Mouse (Mus musculus) stomach, embryonic 15.5 days (tissue): ENCODE results near the gene Olfr295. TPM values are rescaled to one million over a fixed set of nuclear protein-coding genes. Genes with fewer than 3 reads are reported as not detected.

Experiments used
- ATAC-seq: fragments of 200-750 bp; cut with Nextera tagmentation; 2 replicates; pipeline ENCODE4 v1.8.0; 2017; ENCODE audit warnings: low read depth, moderate number of reproducible peaks, moderate TSS enrichment; ENCODE audit not compliant: insufficient read depth, low FRiP score
- H3K27ac ChIP-seq: fragments of 300-500 bp; sonication (generic); 2 replicates; pipeline ENCODE4 v1.5.1; 2015; ENCODE audit warnings: mild to moderate bottlenecking, inconsistent platforms
- H3K27me3 ChIP-seq: fragments of 300-500 bp; sonication (generic); replicated peaks from 2 replicates; pipeline ENCODE4 v1.6.1; 2015; ENCODE audit warnings: inconsistent platforms
- H3K36me3 ChIP-seq: fragments of 300-500 bp; sonication (generic); 2 replicates; pipeline ENCODE4 v1.6.1; 2015; ENCODE audit warnings: inconsistent platforms
- H3K4me1 ChIP-seq: fragments of 300-500 bp; sonication (generic); 2 replicates; pipeline ENCODE4 v1.6.1; 2015; ENCODE audit warnings: inconsistent platforms
- H3K4me2 ChIP-seq: fragments of 300-500 bp; sonication (generic); 2 replicates; pipeline ENCODE4 v1.6.1; 2015; ENCODE audit warnings: mild to moderate bottlenecking, inconsistent platforms
- H3K4me3 ChIP-seq: fragments of 300-500 bp; sonication (generic); replicated peaks from 2 replicates; pipeline ENCODE4 v1.5.1; 2015; ENCODE audit warnings: inconsistent platforms
- H3K9ac ChIP-seq: fragments of 300-500 bp; sonication (generic); 2 replicates; pipeline ENCODE4 v1.6.1; 2015; ENCODE audit warnings: inconsistent platforms
- H3K9me3 ChIP-seq: fragments of 300-500 bp; sonication (generic); 2 replicates; pipeline ENCODE4 v1.6.1; 2016; ENCODE audit warnings: inconsistent platforms
- WGBS: fragments of 180-500 bp; shearing (Covaris S2); methylation state at CpG from one replicate; pipeline ENCODE4 v1.1.7; 2015; 5-methylcytosine and 5-hydroxymethylcytosine counted together
- polyA plus RNA-seq: library from polyadenylated mRNA; unstranded; fragments of >200 nt; fragmentation: Nextera tagmentation; extraction: Ambion mirVana; gene quantifications from 2 replicates; pipeline ENCODE4 v1.2.1, GENCODE M21; 2015

Olfr295 gene
- polyA plus RNA-seq = not detected in 2 replicates

DNA sequence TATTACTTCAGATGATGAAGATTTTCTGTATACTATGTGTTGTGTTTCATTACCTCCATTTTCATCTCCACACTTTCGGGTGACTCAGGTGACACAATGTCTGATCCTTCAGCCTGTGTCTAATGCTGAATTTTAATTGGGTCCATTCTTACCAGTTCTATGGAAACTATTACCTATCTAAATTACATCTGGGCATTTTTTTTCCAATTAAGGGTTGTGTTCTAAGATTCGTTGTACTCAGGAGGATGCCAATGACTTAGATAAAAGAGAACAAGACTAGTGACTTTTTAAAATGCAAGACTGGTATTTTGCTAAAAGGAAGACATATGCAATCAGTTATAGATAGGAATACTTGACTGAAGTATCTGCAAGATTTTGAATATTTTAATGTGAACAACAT lies at the start of gene Olfr295:
TSS of gene Olfr295 (plus strand) at position 301 of the 400 bp plus-strand sequence.
- Histone ChIP-seq H3K4me1 (no peaks in the 10 kb centered on the region), H3K9ac (no peak within 1 kb of the TSS), H3K4me2 (no peak within 1 kb of the TSS), H3K9me3 (no peaks in the 10 kb centered on the region), H3K27ac (no peak within 1 kb of the TSS), H3K4me3 (no peak within 1 kb of the TSS), H3K36me3 (no peaks in the 10 kb centered on the region), H3K27me3 (no peaks in the 10 kb centered on the region)
- no peak for ATAC-seq
- 84% methylated on average over 2 of the region's 2 CpGs for whole genome bisulfite sequencing

DNA sequence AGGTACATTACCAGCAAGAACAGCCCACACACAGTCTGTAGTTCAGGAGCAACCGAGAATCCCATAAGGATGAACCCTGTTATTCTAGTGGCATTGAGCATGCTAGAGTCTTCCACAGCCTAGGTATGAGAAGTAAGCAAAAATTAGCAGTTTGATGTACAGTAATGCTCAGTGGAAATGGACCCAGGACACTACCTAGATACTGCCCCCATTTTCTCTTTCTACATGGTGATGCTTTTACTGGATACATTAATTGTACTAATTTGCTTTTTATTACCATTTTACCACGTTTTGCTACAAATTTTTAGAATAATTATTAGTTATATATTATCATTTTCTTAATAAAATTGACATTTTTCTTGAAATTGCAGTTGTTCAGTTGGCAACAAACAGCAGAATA lies 32.9 kb downstream of the Olfr295 start, which contains the start of gene Olfr294:
TSS of gene Olfr294 (minus strand) at position 101 of the 400 bp plus-strand sequence.
- Histone ChIP-seq H3K9me3 (no peaks in the 10 kb centered on the region), H3K36me3 (no peaks in the 10 kb centered on the region), H3K4me3 (no peak within 1 kb of the TSS), H3K27ac (no peak within 1 kb of the TSS), H3K9ac (no peak within 1 kb of the TSS), H3K27me3 (no peaks in the 10 kb centered on the region), H3K4me1 (no peaks in the 10 kb centered on the region), H3K4me2 (no peak within 1 kb of the TSS)
- WGBS = 53% methylated on average over 2 of the region's 2 CpGs
- ATAC-seq = no peak

Other genes starting within 250 kb of the Olfr295 start
- not detected in 2 replicates for gene Olfr307, start 246.3 kb upstream of the Olfr295 start, polyA plus RNA-seq
- not detected in 2 replicates for gene Olfr305, start 216.9 kb upstream of the Olfr295 start, polyA plus RNA-seq
- not detected in 2 replicates for gene Olfr304, start 197.2 kb upstream of the Olfr295 start, polyA plus RNA-seq
- gene Olfr303, start 186.1 kb upstream of the Olfr295 start, polyA plus RNA-seq = not detected in 2 replicates
- not detected in 2 replicates for gene Olfr301, start 180.0 kb upstream of the Olfr295 start, polyA plus RNA-seq
- not detected in 2 replicates for gene Olfr299, start 123.9 kb upstream of the Olfr295 start, polyA plus RNA-seq
- not detected in 2 replicates for gene Olfr298, start 91.4 kb upstream of the Olfr295 start, polyA plus RNA-seq
- not detected in 2 replicates for gene Olfr297, start 63.9 kb upstream of the Olfr295 start, polyA plus RNA-seq
- gene Olfr294, start 32.8 kb downstream of the Olfr295 start, polyA plus RNA-seq = not detected in 2 replicates
- not detected in 2 replicates for gene Olfr293, start 65.2 kb downstream of the Olfr295 start, polyA plus RNA-seq
- gene Olfr292, start 104.5 kb downstream of the Olfr295 start, polyA plus RNA-seq = not detected in 2 replicates
- gene Folh1, start 192.1 kb downstream of the Olfr295 start, polyA plus RNA-seq = 0.08 and 0.10 TPM in 2 replicates
- not detected in 2 replicates for gene Vmn2r77, start 211.2 kb downstream of the Olfr295 start, polyA plus RNA-seq